In genomic region chr7:100868551-100868950, GRCm38 (mm10) we compare ENCODE assay signal across 13 mouse cellular contexts. TPM values are rescaled to one million over a fixed set of nuclear protein-coding genes. Genes with fewer than 3 reads are reported as not detected.
DNase-seq lines count a peak whose midpoint lies in the region; ATAC-seq lines count a peak whose summit lies in the region.
"Had no signal": no experiment of that assay in that cellular context is flagged by ENCODE, and none has a peak within 500 bp of the region (broad histone marks: within the 10 kb centered on the region; RNA-seq: fewer than 3 reads in every experiment).

No protein-coding gene starts in this region.

- intact Hi-C loops in heart, postnatal 25 days (cut with DNase I), result no loop called here

- 53% methylated on average over 4 of the region's 4 CpGs for WGBS in heart, embryonic 16.5 days

- no peak for ATAC-seq in heart, embryonic 16.5 days (replicated peaks; ENCODE audit: extremely low read depth, insufficient read depth, low FRiP score)
- ATAC-seq in common myeloid progenitor, adult 5-6 weeks (replicated peaks; ENCODE audit: low read depth, poor library complexity, severe bottlenecking), result peak; percentile 65
- no peak for ATAC-seq in megakaryocyte-erythroid progenitor cell, adult 5-6 weeks (replicated peaks; ENCODE audit: low FRiP score, low TSS enrichment, poor library complexity, severe bottlenecking)

- H3K4me2 ChIP-seq in heart, embryonic 16.5 days (ENCODE audit: low read depth, low read length), result no peak overlapping the region
- H3K4me2 ChIP-seq: hindbrain, embryonic 13.5 days; midbrain, embryonic 12.5 days; stomach, embryonic 15.5 days had no signal

- H3K36me3 ChIP-seq in heart, embryonic 16.5 days (ENCODE audit: control insufficient read depth, insufficient read depth), result peaks cover 9% of the 10 kb centered on the region
- no peaks in the 10 kb centered on the region for H3K36me3 ChIP-seq in megakaryocyte, embryonic 14.5 days (replicated peaks; ENCODE audit: low read length)

- H3K4me1 ChIP-seq in heart, embryonic 16.5 days (ENCODE audit: control insufficient read depth, insufficient read depth, low read length), result peaks cover 20% of the 10 kb centered on the region
- peaks cover 59% of the 10 kb centered on the region for H3K4me1 ChIP-seq in megakaryocyte, embryonic 14.5 days
- H3K4me1 ChIP-seq: hindbrain, embryonic 13.5 days; midbrain, embryonic 12.5 days; stomach, embryonic 15.5 days had no signal

- peak overlapping the region; percentile 34; the same call in 1 of the 2 replicates for H3K27ac ChIP-seq in heart, embryonic 16.5 days (ENCODE audit: low read length)
- H3K27ac ChIP-seq: hindbrain, embryonic 13.5 days; kidney, postnatal 0 days; midbrain, embryonic 12.5 days; stomach, embryonic 15.5 days had no signal

- H3K27me3 ChIP-seq in heart, embryonic 16.5 days (ENCODE audit: control insufficient read depth, insufficient read depth, low read length), result no peaks in the 10 kb centered on the region
- H3K27me3 ChIP-seq in megakaryocyte, embryonic 14.5 days (replicated peaks), result peaks cover 5% of the 10 kb centered on the region
- H3K27me3 ChIP-seq: hindbrain, embryonic 13.5 days; midbrain, embryonic 12.5 days; stomach, embryonic 15.5 days had no signal

- no peak overlapping the region for H3K9ac ChIP-seq in heart, embryonic 16.5 days (ENCODE audit: low read length)
- H3K9ac ChIP-seq: hindbrain, embryonic 13.5 days; midbrain, embryonic 12.5 days; stomach, embryonic 15.5 days had no signal

- H3K9me3 ChIP-seq in heart, embryonic 16.5 days (replicated peaks; ENCODE audit: control insufficient read depth, low read length), result no peaks in the 10 kb centered on the region
- H3K9me3 ChIP-seq in megakaryocyte, embryonic 14.5 days, result no peaks in the 10 kb centered on the region
- H3K9me3 ChIP-seq: hindbrain, embryonic 13.5 days; midbrain, embryonic 12.5 days; stomach, embryonic 15.5 days had no signal

- DNase-seq in heart, postnatal 25 days (ENCODE audit: low spot score), result no peak
- peak; percentile 35 for DNase-seq in A20 (ENCODE audit: low read depth, low spot score)
- DNase-seq in thymus, postnatal 36 days, result no peak
- DNase-seq in cerebellum, adult 11-12 months, result no peak
- DNase-seq: cerebellum, postnatal 25 days had no signal

- no peak overlapping the region for H3K4me3 ChIP-seq in heart, embryonic 16.5 days (ENCODE audit: low read length)
- H3K4me3 ChIP-seq in megakaryocyte, embryonic 14.5 days (replicated peaks), result peak overlapping the region; percentile 59
- H3K4me3 ChIP-seq: hindbrain, embryonic 13.5 days; midbrain, embryonic 12.5 days; stomach, embryonic 15.5 days had no signal

RNA-seq across cellular contexts. Expression of gene Relt, which starts 5.3 kb away (rescaled TPM):
- 4.7 and 5.0 TPM in 2 replicates for polyA plus RNA-seq in heart, embryonic 16.5 days (2015; fragmentation: Nextera tagmentation; extraction: Ambion mirVana)
- 1 to 10 TPM; 2.4 to 3.0 TPM for total RNA-seq in heart, postnatal 25 days (2021)
- 5.5 and 18.3 TPM in 2 replicates for total RNA-seq in common myeloid progenitor, adult 5-6 weeks (2017)
- 15.0 and 15.3 TPM in 2 replicates for polyA plus RNA-seq in megakaryocyte, embryonic 14.5 days (2012; ENCODE audit: insufficient read depth, low replicate concordance)
- 8.0 and 10.9 TPM in 2 replicates for total RNA-seq in megakaryocyte-erythroid progenitor cell, adult 5-6 weeks (2014; fragmentation: Nextera tagmentation)
- total RNA-seq in megakaryocyte-erythroid progenitor cell, adult 5-6 weeks (2017), result 5.2 and 6.4 TPM in 2 replicates
